Mouse (Mus musculus) liver, embryonic 14.5 days (tissue): Measurements from ENCODE around the gene Col4a2. TPM values are rescaled to one million over a fixed set of nuclear protein-coding genes. Genes with fewer than 3 reads are reported as not detected.

Source experiments
- ATAC-seq: fragments of 200-750 bp; cut with Nextera tagmentation; 2 replicates; pipeline ENCODE4 v1.8.0; 2017; ENCODE audit warnings: moderate number of reproducible peaks, mild to moderate bottlenecking, moderate library complexity; ENCODE audit not compliant: insufficient read depth
- DNase-seq, 3 experiments: peaks; one replicate each; pipeline ENCODE4 v3.0.0-alpha.2; 2012 to 2013; ENCODE audit warnings: low read depth in 3 of 3, low spot score in 3 of 3
- H3K27ac ChIP-seq: fragments of 300-500 bp; sonication (generic); 2 replicates; pipeline ENCODE4 v1.5.1; 2014; ENCODE audit warnings: moderate library complexity, mild to moderate bottlenecking, control low read depth, inconsistent platforms
- H3K27me3 ChIP-seq: fragments of 300-500 bp; sonication (generic); 2 replicates; pipeline ENCODE4 v1.6.1; 2014; ENCODE audit warnings: mild to moderate bottlenecking, low read length, moderate library complexity; ENCODE audit not compliant: control insufficient read depth, insufficient read depth
- H3K36me3 ChIP-seq: fragments of 300-500 bp; sonication (generic); replicated peaks from 2 replicates; pipeline ENCODE4 v1.6.1; 2014; ENCODE audit warnings: low read depth; ENCODE audit not compliant: control insufficient read depth, insufficient read depth
- H3K4me1 ChIP-seq, 2 experiments: fragments of 200-500 bp in 1 of 2; fragments of 300-500 bp in 1 of 2; sonication (generic) in 1 of 2; replicated peaks; 2 replicates each; pipeline ENCODE4 v1.6.1; 2012 to 2014; ENCODE audit warnings: antibody characterized with exemption in 1 of 2, inconsistent platforms in 1 of 2, low read length in 1 of 2; ENCODE audit not compliant: control insufficient read depth in 2 of 2, insufficient read depth in 2 of 2
- H3K4me2 ChIP-seq: fragments of 300-500 bp; sonication (generic); 2 replicates; pipeline ENCODE4 v1.6.1; 2014; ENCODE audit warnings: low read depth, mild to moderate bottlenecking, control low read depth, moderate library complexity
- H3K4me3 ChIP-seq, 2 experiments: fragments of 200-500 bp in 1 of 2; fragments of 300-500 bp in 1 of 2; sonication (generic) in 1 of 2; 2 replicates each; pipeline ENCODE4 v1.5.1; 2012 to 2014; ENCODE audit warnings: low read depth in 2 of 2, low read length in 2 of 2, mild to moderate bottlenecking in 2 of 2, control low read depth in 1 of 2, inconsistent platforms in 1 of 2, moderate library complexity in 1 of 2; ENCODE audit not compliant: insufficient read depth in 1 of 2
- H3K9ac ChIP-seq: fragments of 300-500 bp; sonication (generic); replicated peaks from 2 replicates; pipeline ENCODE4 v1.6.1; 2014; ENCODE audit warnings: mild to moderate bottlenecking, control low read depth, moderate library complexity
- H3K9me3 ChIP-seq: fragments of 300-500 bp; sonication (generic); 2 replicates; pipeline ENCODE4 v1.6.1; 2016; ENCODE audit warnings: low read length, mixed read lengths; ENCODE audit not compliant: control insufficient read depth
- CTCF ChIP-seq: IDR thresholded peaks from 2 replicates; pipeline ENCODE4 v1.5.1; 2016; ENCODE audit warnings: antibody characterized with exemption, low read depth, control low read depth
- EP300 ChIP-seq: IDR thresholded peaks from 2 replicates; pipeline ENCODE4 v1.6.1; 2016; ENCODE audit warnings: antibody characterized with exemption, low read depth
- WGBS: fragments of 180-500 bp; shearing (Covaris S2); extraction: QIAGEN DNeasy Blood & Tissue Kit; methylation state at CpG from one replicate; pipeline ENCODE4 v1.1.7; 2014; ENCODE audit not compliant: insufficient replicate concordance; 5-methylcytosine and 5-hydroxymethylcytosine counted together
- polyA plus RNA-seq, 2 experiments: library from polyadenylated mRNA; depleted of rRNA in 1 of 2; stranded (reverse) in 1 of 2; unstranded in 1 of 2; fragments of >200 nt; fragmentation: Nextera tagmentation in 1 of 2; extraction: Ambion mirVana in 1 of 2; gene quantifications; 2 replicates each; pipeline versions ENCODE4 v1.2.1 to v1.2.3; 2012 to 2014

Gene Col4a2
- polyA plus RNA-seq, 2 experiments: 4.7 to 4.9 TPM

- H3K27ac ChIP-seq: no peak overlapping the region
- H3K4me2 ChIP-seq: no peak overlapping the region
- no peaks in the 10 kb centered on the region for H3K4me1 ChIP-seq
- 32% methylated on average over 17 of the region's 17 CpGs for WGBS
- DNase-seq (no peak), ATAC-seq (no peak)
- H3K27me3 ChIP-seq: no peaks in the 10 kb centered on the region
- no peak overlapping the region for H3K4me3 ChIP-seq
- H3K36me3 ChIP-seq: no peaks in the 10 kb centered on the region
- TF ChIP-seq EP300 (no peak), CTCF (no peak)
- H3K9me3 ChIP-seq: no peaks in the 10 kb centered on the region
- H3K9ac ChIP-seq: no peak overlapping the region
Measured at GRCm38 (mm10) chr8:11362278-11363214, 49.9 kb downstream of the Col4a2 start.

- no peak overlapping the region for H3K4me2 ChIP-seq
- WGBS: 58% methylated on average over 13 of the region's 13 CpGs
Measured at GRCm38 (mm10) chr8:11363340-11364126, 50.9 kb downstream of the Col4a2 start.

GRCm38 (mm10) chr8:11366251-11366650 lies 53.6 kb downstream of the Col4a2 start:
- H3K4me1 ChIP-seq: no peaks in the 10 kb centered on the region
- DNase-seq (no peak), ATAC-seq (no peak)
- H3K36me3 ChIP-seq: no peaks in the 10 kb centered on the region
- no peak overlapping the region for H3K27ac ChIP-seq
- H3K9me3 ChIP-seq: no peaks in the 10 kb centered on the region
- no peak for TF ChIP-seq CTCF
- TF ChIP-seq EP300: no peak
- WGBS: 50% methylated on average over 5 of the region's 5 CpGs
- no peak overlapping the region for H3K9ac ChIP-seq
- H3K4me3 ChIP-seq: no peak overlapping the region
- no peaks in the 10 kb centered on the region for H3K27me3 ChIP-seq
- H3K4me2 ChIP-seq: no peak overlapping the region

More at GRCm38 (mm10) chr8:11363340-11364126, 50.9 kb downstream of the Col4a2 start:
- Histone ChIP-seq H3K36me3 (no peaks in the 10 kb centered on the region), H3K4me1 (no peaks in the 10 kb centered on the region), H3K4me3 (no peak overlapping the region), H3K27me3 (no peaks in the 10 kb centered on the region), H3K27ac (no peak overlapping the region), H3K9me3 (no peaks in the 10 kb centered on the region), H3K9ac (no peak overlapping the region)
- DNase-seq: no peak
- TF ChIP-seq EP300 (no peak), CTCF (no peak)
- ATAC-seq: no peak

- no peaks in the 10 kb centered on the region for H3K36me3 ChIP-seq
- no peak for ATAC-seq
- WGBS: 38% methylated on average over 4 of the region's 4 CpGs
Measured at GRCm38 (mm10) chr8:11366741-11367140, 54.1 kb downstream of the Col4a2 start.

GRCm38 (mm10) chr8:11367670-11368069 lies 55.1 kb downstream of the Col4a2 start:
- H3K36me3 ChIP-seq: no peaks in the 10 kb centered on the region
- TF ChIP-seq EP300: no peak
- no peak for TF ChIP-seq CTCF
- no peak overlapping the region for H3K9ac ChIP-seq
- H3K27me3 ChIP-seq: no peaks in the 10 kb centered on the region
- ATAC-seq (no peak), DNase-seq (no peak)
- WGBS: 57% methylated on average over 5 of the region's 5 CpGs
- H3K4me1 ChIP-seq: no peaks in the 10 kb centered on the region
- no peak overlapping the region for H3K27ac ChIP-seq
- no peaks in the 10 kb centered on the region for H3K9me3 ChIP-seq
- H3K4me3 ChIP-seq: no peak overlapping the region
- no peak overlapping the region for H3K4me2 ChIP-seq

More at GRCm38 (mm10) chr8:11366741-11367140, 54.1 kb downstream of the Col4a2 start:
- no peaks in the 10 kb centered on the region for H3K9me3 ChIP-seq
- H3K27ac ChIP-seq: no peak overlapping the region
- H3K4me3 ChIP-seq: no peak overlapping the region
- no peak overlapping the region for H3K4me2 ChIP-seq
- DNase-seq: no peak
- no peak overlapping the region for H3K9ac ChIP-seq
- TF ChIP-seq CTCF (no peak), EP300 (no peak)
- no peaks in the 10 kb centered on the region for H3K4me1 ChIP-seq
- no peaks in the 10 kb centered on the region for H3K27me3 ChIP-seq
